Mouse (Mus musculus): ENCODE data around the gene Gm43951.

Gm43951 gene

DNA sequence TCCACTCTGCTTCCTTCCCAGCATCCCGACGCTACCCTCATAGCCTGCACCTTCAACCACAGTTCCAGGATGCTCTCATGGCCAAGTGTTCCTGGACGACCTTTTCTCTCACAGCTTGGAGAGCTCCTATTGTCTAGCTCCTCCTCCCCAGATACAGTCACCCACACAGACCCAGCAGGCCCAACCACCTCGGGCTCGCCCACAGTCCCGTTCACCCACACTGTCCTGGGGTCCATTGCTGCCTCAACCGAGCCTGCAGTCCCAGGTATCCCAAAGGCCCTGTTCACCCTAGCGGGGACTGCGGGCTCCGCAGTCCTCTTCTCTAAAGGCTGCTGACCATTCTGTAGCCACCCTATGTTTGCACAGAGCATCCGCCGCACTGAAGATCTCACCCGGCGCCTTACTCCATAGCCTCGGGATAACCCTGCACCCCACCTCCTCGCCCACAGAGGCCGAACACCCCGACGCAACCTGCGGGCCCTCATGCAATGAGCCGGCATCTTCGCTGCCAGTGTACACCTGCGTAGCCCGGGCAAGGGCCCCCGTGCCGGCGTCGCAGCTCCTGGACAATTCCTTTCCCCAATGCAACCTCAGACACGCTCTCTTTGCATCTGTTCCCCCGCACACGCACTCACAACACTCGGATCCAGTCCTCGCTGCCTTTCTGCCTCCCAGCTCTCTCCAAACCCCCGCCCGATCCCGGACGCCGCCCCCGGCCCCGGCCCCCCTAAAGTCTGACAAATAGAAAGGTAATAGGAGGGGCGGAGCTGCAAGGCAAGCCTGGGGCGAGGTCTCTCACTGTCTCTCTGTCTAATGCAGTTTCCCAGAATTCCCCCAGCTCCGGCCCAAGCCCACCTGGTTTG is at the start of gene Gm43951:
Gene Gm43951 (minus strand): TSS at position 500 of the 863 bp plus-strand sequence.
- DNase-seq: no peak

- no peak for DNase-seq
These were observed 49.8 kb upstream of the Gm43951 start for GRCm38 (mm10) chr11:72256441-72256840.

DNA sequence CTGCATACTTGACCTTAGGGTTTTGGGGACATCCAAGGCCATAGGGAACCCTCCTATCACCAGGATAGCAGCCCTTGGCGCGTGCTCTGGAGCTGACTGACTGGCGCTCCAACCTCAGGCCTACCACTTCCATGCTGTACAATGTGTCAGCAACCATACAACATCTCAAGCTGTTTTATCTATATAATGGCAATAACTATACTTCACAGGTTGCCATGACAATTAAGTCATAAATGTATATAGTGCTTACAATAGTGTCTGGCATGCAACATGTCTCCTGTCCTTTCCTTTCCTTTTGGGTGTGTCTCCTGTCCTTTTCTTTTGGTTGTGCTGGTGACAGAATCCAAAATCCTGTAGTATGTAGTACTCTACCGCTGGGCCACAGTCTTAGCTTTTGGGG is 49.0 kb upstream of the Gm43951 start:
- DNase-seq: no peak

DNA sequence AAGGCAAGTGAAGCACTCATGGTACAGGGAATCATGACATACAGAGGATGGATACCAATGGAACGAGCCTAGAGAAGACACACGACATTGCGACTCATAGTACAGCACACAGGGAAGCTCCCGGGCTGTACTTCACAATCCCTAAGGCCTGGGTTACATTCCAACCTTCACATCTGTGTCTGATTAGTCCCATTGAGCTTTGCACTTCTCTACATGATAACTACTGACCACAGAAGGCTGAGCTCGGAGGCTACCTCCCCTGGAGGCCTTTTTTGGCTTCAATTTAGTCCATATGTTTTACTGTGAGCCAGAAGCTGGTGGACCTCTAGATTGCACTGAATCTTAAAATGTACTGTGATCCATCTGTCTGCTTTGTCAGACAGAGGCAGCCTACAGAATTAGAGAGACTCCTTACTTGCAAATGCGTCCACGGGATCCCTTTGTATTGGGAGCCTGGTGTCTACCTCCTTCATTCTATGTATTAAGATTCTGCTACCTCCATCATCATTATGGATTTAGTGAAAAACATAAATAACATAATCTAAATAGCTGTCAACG is 38.6 kb upstream of the Gm43951 start:
- DNase-seq: no peak

GRCm38 (mm10) chr11:72240062-72240860 is 33.6 kb upstream of the Gm43951 start:
- DNase-seq: no peak

DNA sequence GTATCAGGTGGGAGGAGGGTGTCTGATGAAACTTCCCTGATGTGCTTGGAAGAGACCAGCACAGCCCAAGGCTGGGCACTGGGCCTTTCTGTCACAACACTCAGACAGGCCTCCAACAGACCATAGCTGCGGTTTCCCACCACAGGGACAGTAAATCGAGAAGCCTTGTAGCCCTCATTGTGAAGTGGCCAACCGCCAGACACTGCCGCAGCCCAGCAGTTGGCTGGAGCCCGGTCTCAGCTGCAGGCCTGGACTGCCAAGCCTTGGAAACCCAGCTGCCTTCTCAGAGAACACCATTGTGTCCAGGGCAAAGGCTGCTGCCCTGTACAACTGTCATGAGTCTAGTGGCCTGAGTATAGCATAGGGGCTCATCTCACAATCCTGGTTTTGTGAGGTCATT is 27.4 kb upstream of the Gm43951 start:
- no peak for DNase-seq

DNA sequence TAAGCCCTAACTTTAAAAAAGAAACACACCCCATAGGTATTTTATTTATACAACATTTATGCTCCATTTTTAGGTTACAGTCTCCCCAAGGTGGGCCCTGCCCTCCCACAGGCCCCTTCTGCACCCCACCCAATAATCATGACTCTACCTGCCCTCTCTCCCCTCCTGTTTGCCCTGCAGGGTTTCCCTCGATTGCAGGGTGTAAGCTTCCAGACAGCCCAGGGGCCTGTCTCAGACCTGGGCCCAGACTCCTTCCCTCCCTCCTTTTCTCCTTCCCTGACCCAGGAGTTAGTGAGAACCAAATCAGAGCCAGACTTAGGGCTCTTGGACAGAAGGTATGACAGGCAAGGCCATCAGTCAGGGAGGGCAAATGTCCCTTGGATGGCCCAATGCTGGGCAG is 26.4 kb upstream of the Gm43951 start:
- DNase-seq: no peak

DNA sequence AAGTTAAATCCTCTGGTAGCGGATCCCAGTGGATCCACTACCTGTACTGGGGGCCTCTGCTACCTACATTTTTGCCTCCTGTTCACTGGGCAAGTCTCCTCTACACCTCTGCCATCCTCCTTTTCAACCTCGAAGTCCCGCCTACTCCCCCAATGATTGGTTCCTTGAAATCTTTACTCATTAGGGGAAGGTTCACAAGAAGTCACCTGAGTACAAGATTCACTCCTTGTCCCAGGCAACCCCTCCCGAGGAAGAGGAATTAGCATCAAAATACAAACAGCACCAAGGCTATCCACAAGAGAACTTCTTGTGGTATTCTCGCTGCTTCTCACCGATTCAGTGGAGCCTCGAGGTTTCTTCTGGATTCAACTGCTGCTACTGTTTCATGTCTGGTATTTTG is 25.4 kb upstream of the Gm43951 start:
- no peak for DNase-seq

- no peak for DNase-seq
These were observed 21.9 kb upstream of the Gm43951 start for GRCm38 (mm10) chr11:72228513-72228912.

DNA sequence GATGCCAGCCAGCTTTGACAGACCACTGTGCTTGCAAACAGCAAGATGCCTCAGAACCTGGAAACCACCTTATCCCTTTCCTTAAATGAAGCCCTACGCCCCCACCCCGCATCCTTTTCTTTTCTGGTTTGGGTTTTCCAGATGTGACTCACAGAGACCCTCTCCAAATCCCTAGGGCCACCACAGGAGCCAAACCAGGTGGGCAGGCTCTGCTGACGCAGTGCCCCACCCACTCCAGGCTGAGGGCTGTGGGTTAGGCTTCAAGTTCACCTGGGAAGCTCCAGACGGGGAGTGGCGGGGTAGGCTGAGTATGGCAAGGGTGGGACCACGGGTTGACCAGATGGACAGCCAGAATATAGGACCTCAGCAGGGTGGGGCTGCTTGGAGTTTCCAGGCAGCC is 20.3 kb upstream of the Gm43951 start:
- DNase-seq: no peak

GRCm38 (mm10) chr11:72226020-72226791 is 19.6 kb upstream of the Gm43951 start:
- no peak for DNase-seq

DNA sequence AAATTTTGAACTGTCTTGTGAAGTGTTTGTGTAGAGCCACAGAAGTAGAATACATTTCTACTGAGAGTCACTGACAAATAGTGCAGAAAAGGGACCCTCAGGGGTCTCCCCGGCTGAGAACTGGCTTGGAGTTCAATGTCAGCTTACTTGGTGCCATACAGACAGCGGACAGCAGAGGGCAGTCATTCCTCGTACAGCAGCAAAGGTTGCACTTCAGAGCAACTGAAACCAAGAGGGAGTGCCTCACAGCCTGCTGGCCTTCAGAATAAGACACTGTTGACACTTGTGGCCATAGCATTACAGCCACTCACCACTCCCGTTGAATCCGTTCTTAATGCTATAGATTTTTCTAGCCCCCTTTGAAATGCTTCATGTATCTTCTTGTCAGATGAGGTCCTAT is 18.2 kb upstream of the Gm43951 start:
- DNase-seq: peak; percentile 59

GRCm38 (mm10) chr11:72223414-72223813 is 16.8 kb upstream of the Gm43951 start:
- no peak for DNase-seq

DNA sequence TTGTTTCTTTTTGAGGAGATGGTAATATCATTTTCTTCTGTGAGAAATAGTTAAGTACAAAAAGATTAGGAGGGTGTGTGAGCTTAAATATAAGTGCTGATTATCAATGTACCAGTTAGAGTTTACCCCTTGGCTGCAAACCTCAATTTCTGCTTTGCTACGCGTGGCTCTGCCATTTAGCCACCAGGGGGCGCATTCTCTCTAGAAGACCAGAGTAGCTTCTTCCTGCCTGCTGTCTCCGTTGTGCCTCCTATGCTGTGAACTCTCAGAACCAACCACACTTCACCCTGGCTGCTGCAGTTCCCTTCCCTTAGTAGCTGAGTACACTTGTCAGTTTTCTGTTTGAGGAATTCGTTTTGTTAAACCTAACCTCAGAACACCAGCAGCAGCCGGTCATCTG is 14.6 kb upstream of the Gm43951 start:
- DNase-seq: peak; percentile 39

GRCm38 (mm10) chr11:72217116-72217515 is 10.5 kb upstream of the Gm43951 start:
- no peak for DNase-seq

DNA sequence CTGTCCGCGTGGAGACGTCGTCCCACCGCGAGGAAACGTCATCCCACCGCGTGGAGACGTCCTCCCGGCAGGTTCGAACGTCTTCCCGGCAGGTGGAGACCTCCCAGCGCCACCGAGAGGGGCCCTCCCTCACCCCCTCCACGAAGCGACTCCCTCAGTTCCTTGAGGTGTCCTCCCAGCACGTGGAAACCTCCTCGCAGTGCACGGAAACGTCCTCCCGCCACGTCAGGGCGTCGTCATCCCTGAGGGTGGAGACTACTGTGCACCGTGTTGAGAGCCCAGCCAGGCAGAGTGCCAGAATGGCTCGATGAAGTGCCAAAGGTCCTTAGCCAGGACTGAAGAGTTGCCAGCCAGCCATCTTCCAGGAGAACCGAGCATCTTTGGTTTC is 8.8 kb upstream of the Gm43951 start, which contains the start of gene Med31:
Gene Med31 (minus strand): TSS at position 183 of the 388 bp plus-strand sequence.
- peak; percentile 89 for DNase-seq

DNA sequence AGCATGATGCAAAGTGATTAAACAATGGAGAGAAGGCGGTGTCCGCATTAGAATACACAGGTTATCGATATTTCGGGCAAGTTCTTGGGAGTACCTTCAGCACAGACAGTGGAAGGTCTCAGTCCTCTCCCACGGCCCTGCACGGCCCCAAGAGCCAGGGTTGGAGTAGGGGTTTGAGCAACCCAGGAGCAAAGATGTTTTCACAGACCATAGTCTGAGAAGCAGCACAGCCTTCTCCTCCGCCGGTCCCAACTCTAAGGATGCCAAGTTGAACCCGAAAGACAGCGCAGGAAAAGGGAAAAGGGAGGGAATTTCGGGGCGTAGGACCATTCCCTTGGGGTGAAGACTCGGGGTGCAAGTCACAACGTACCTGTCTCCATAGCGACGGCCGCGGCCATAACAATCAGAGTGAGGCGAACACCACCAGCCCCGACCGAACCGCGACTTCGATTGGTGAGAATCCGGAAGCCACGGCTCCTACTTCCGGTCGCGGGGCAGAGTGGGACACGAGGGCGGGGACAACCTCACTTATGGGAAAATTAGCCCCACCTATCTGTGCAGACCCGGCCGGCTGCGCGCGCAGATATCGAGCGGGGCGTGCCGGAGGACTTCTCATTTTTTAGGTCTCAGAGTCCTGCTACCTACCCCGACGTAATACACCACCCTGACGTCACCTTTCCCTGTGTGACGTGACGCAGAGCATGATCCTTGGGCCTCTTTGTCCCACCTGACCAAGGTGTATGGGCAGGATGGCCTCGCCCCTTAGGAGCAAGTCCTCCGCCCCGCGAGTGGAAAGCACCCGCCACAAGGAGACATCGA is 8.2 kb upstream of the Gm43951 start:
- peak; percentile 96 for DNase-seq

DNA sequence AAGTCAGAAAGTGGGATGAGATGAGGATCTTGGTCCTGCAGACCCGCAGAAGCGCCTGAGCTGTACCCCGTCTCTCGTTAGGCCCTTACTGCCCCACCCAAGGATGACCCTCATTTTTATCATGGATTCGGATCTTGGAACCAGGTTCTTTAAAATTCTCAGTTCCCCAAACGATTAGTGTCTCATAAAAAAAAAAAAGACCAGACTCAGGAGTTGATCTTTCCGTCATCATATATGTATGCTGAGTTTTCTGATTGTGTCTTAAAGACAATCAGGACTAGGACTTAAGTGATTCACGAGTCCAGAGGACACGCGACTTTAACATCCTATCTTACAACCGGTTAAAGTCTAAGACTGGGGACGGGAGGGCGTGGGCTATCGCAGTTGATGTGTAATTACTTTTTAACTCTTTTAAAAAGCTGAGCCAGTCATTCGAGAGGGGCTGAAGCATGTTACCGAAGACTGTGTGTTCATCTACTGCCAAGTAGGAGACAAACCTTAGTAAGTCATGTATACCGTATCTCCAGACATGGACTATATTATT is 1.3 kb upstream of the Gm43951 start:
- peak; percentile 53 for DNase-seq

GRCm38 (mm10) chr11:72207204-72207833 is 679 bp upstream of the Gm43951 start, which contains the start of the genes 4933427D14Rik and Txndc17:
4933427D14Rik (minus strand) TSS chr11:72207459.
Txndc17 (plus strand) TSS chr11:72207547.
- peak; percentile 91 for DNase-seq

GRCm38 (mm10) chr11:72205256-72205655 is 1.4 kb downstream of the Gm43951 start:
- no peak for DNase-seq

DNA sequence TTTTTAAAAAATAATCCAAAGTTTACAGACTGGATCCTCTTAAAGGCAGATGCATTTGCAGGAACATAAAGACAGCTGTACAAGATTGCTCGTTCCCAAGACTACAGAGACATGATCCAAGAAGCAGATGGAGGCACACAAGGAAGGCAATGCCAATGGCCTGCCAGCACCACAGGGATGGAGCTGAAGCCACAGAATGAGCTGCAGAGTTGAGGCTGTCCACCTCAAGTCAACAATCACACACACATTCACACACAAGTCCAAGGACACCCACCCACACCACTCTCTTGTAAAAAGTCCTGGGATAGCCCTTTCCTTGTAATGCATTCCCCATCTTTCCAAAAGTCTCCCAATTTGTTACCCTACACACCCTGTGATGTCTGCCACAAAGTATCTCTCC is 3.2 kb downstream of the Gm43951 start:
- DNase-seq: no peak

All from kidney, adult 11 months (tissue).